Mouse (Mus musculus) liver, embryonic 14.5 days (tissue): ENCODE data around the gene Kpna7. TPM values are rescaled to one million over a fixed set of nuclear protein-coding genes. Genes with fewer than 3 reads are reported as not detected.

ENCODE experiments used
- ATAC-seq: fragments of 200-750 bp; cut with Nextera tagmentation; 2 replicates; pipeline ENCODE4 v1.8.0; 2017; ENCODE audit warnings: moderate number of reproducible peaks, mild to moderate bottlenecking, moderate library complexity; ENCODE audit not compliant: insufficient read depth
- DNase-seq, 3 experiments: peaks; one replicate each; pipeline ENCODE4 v3.0.0-alpha.2; 2012 to 2013; ENCODE audit warnings: low read depth in 3 of 3, low spot score in 3 of 3
- H3K27ac ChIP-seq: fragments of 300-500 bp; sonication (generic); 2 replicates; pipeline ENCODE4 v1.5.1; 2014; ENCODE audit warnings: moderate library complexity, mild to moderate bottlenecking, control low read depth, inconsistent platforms
- H3K27me3 ChIP-seq: fragments of 300-500 bp; sonication (generic); 2 replicates; pipeline ENCODE4 v1.6.1; 2014; ENCODE audit warnings: mild to moderate bottlenecking, low read length, moderate library complexity; ENCODE audit not compliant: control insufficient read depth, insufficient read depth
- H3K36me3 ChIP-seq: fragments of 300-500 bp; sonication (generic); replicated peaks from 2 replicates; pipeline ENCODE4 v1.6.1; 2014; ENCODE audit warnings: low read depth; ENCODE audit not compliant: control insufficient read depth, insufficient read depth
- H3K4me1 ChIP-seq, 2 experiments: fragments of 200-500 bp in 1 of 2; fragments of 300-500 bp in 1 of 2; sonication (generic) in 1 of 2; replicated peaks; 2 replicates each; pipeline ENCODE4 v1.6.1; 2012 to 2014; ENCODE audit warnings: antibody characterized with exemption in 1 of 2, inconsistent platforms in 1 of 2, low read length in 1 of 2; ENCODE audit not compliant: control insufficient read depth in 2 of 2, insufficient read depth in 2 of 2
- H3K4me2 ChIP-seq: fragments of 300-500 bp; sonication (generic); 2 replicates; pipeline ENCODE4 v1.6.1; 2014; ENCODE audit warnings: low read depth, mild to moderate bottlenecking, control low read depth, moderate library complexity
- H3K4me3 ChIP-seq, 2 experiments: fragments of 200-500 bp in 1 of 2; fragments of 300-500 bp in 1 of 2; sonication (generic) in 1 of 2; 2 replicates each; pipeline ENCODE4 v1.5.1; 2012 to 2014; ENCODE audit warnings: low read depth in 2 of 2, low read length in 2 of 2, mild to moderate bottlenecking in 2 of 2, control low read depth in 1 of 2, inconsistent platforms in 1 of 2, moderate library complexity in 1 of 2; ENCODE audit not compliant: insufficient read depth in 1 of 2
- H3K9ac ChIP-seq: fragments of 300-500 bp; sonication (generic); replicated peaks from 2 replicates; pipeline ENCODE4 v1.6.1; 2014; ENCODE audit warnings: mild to moderate bottlenecking, control low read depth, moderate library complexity
- H3K9me3 ChIP-seq: fragments of 300-500 bp; sonication (generic); 2 replicates; pipeline ENCODE4 v1.6.1; 2016; ENCODE audit warnings: low read length, mixed read lengths; ENCODE audit not compliant: control insufficient read depth
- CTCF ChIP-seq: IDR thresholded peaks from 2 replicates; pipeline ENCODE4 v1.5.1; 2016; ENCODE audit warnings: antibody characterized with exemption, low read depth, control low read depth
- EP300 ChIP-seq: IDR thresholded peaks from 2 replicates; pipeline ENCODE4 v1.6.1; 2016; ENCODE audit warnings: antibody characterized with exemption, low read depth
- WGBS: fragments of 180-500 bp; shearing (Covaris S2); extraction: QIAGEN DNeasy Blood & Tissue Kit; methylation state at CpG from one replicate; pipeline ENCODE4 v1.1.7; 2014; ENCODE audit not compliant: insufficient replicate concordance; 5-methylcytosine and 5-hydroxymethylcytosine counted together
- polyA plus RNA-seq, 2 experiments: library from polyadenylated mRNA; depleted of rRNA in 1 of 2; stranded (reverse) in 1 of 2; unstranded in 1 of 2; fragments of >200 nt; fragmentation: Nextera tagmentation in 1 of 2; extraction: Ambion mirVana in 1 of 2; gene quantifications; 2 replicates each; pipeline versions ENCODE4 v1.2.1 to v1.2.3; 2012 to 2014

The Kpna7 gene
- polyA plus RNA-seq, 2 experiments: 0.04 to 0.11 TPM

DNA sequence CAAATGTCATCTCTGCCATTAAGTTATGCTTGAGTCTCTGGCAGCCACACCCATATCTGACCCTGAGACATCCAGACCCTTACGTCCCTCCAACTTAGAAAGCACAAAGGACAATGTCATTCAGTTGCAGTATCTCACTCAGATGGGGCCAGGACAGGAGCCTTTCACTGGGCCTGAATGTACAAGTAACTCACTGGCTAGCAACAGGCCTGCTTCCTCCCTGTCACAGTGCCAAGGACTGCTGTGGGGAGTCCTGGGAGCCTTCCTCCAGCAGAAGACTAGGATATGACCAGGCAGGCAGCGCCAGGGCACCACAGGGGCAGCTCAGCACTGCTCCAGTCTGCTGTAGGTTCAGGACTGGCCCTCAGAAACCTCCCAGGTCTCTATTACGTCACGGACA, 45.3 kb upstream of the Kpna7 start:
- Histone ChIP-seq H3K36me3 (peaks cover 51% of the 10 kb centered on the region), H3K4me3 (no peak overlapping the region), H3K4me2 (no peak overlapping the region), H3K9ac (no peak overlapping the region), H3K27me3 (no peaks in the 10 kb centered on the region), H3K4me1 (no peaks in the 10 kb centered on the region), H3K9me3 (no peaks in the 10 kb centered on the region), H3K27ac (no peak overlapping the region)
- TF ChIP-seq CTCF: no peak
- TF ChIP-seq EP300: no peak
- WGBS: 87% methylated on average over 4 of the region's 4 CpGs
- ATAC-seq (no peak), DNase-seq (no peak)

DNA sequence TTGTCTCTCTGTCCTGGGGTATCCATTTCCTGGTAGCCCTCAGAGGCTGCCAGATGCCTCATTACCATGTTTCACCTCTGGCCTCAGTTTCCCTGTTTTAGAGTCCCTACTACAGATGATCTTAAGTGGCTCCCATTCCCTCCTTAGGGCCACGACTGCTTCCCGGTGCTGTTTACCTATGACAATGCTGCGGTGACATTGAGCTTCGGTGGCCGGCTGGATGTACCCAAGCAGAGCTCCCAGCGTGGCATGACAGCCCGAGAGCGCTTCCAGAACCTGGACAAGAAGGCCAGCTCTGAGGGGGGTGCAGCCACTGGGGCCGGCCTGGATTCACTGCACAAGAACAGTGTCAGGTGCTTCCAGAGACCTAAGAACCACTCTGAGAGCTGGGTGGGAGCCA, 42.8 kb upstream of the Kpna7 start:
- Histone ChIP-seq H3K9me3 (no peaks in the 10 kb centered on the region), H3K27ac (no peak overlapping the region), H3K4me3 (no peak overlapping the region), H3K4me2 (no peak overlapping the region), H3K27me3 (no peaks in the 10 kb centered on the region), H3K9ac (no peak overlapping the region), H3K36me3 (peaks cover 27% of the 10 kb centered on the region), H3K4me1 (no peaks in the 10 kb centered on the region)
- WGBS: 87% methylated on average over 9 of the region's 9 CpGs
- TF ChIP-seq CTCF (no peak), EP300 (no peak)
- ATAC-seq (no peak), DNase-seq (no peak)

DNA sequence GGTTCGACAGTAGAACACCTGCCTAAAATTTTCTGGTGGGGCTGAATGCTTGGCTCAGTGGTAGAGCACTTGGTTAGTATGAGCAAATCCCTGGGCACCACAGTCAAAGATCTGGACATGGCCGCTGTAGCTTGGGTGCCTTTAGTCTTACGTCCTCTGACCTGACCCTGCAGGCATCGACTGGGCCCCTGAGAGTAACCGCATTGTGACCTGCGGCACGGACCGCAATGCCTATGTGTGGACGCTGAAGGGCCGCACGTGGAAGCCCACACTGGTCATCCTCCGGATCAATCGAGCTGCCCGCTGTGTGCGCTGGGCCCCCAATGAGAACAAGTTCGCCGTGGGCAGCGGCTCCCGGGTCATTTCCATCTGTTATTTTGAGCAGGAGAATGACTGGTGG, 39.6 kb upstream of the Kpna7 start:
- H3K4me2 ChIP-seq: no peak overlapping the region

DNA sequence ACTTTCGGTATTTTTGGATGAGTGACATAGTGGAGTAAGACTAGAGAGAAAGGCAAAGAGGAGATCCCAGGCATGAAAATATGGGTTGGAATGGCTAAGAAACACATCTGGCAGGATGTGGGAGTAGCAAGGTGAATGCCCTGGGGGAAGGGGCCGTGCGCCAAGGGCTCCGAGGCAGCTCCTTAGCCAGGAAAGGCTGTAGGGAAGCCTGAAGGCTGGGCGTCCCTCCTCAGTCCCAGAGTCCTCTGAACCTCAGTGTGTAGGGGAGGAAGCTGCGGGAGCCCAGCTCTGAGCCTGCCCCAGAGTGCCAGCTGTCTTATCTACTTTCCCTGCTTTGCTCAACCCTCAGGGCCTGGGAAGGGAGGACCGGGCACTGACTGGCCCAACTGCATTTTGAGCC, 37.1 kb upstream of the Kpna7 start:
- H3K4me1 ChIP-seq: no peaks in the 10 kb centered on the region
- no peak overlapping the region for H3K27ac ChIP-seq
- no peak for TF ChIP-seq CTCF
- no peak for TF ChIP-seq EP300
- no peak overlapping the region for H3K4me2 ChIP-seq
- DNase-seq (no peak), ATAC-seq (no peak)
- no peak overlapping the region for H3K4me3 ChIP-seq
- 52% methylated on average over 7 of the region's 7 CpGs for WGBS
- H3K36me3 ChIP-seq: peaks cover 3% of the 10 kb centered on the region
- no peaks in the 10 kb centered on the region for H3K27me3 ChIP-seq
- H3K9me3 ChIP-seq: no peaks in the 10 kb centered on the region
- no peak overlapping the region for H3K9ac ChIP-seq

More for the DNA sequence above, 39.6 kb upstream of the Kpna7 start:
- H3K27ac ChIP-seq: no peak overlapping the region
- 84% methylated on average over 19 of the region's 19 CpGs for WGBS
- H3K9me3 ChIP-seq: no peaks in the 10 kb centered on the region
- no peaks in the 10 kb centered on the region for H3K27me3 ChIP-seq
- no peak overlapping the region for H3K4me3 ChIP-seq
- H3K9ac ChIP-seq: no peak overlapping the region
- DNase-seq (no peak), ATAC-seq (no peak)
- TF ChIP-seq CTCF (no peak), EP300 (no peak)
- peaks cover 10% of the 10 kb centered on the region for H3K36me3 ChIP-seq
- H3K4me1 ChIP-seq: no peaks in the 10 kb centered on the region

DNA sequence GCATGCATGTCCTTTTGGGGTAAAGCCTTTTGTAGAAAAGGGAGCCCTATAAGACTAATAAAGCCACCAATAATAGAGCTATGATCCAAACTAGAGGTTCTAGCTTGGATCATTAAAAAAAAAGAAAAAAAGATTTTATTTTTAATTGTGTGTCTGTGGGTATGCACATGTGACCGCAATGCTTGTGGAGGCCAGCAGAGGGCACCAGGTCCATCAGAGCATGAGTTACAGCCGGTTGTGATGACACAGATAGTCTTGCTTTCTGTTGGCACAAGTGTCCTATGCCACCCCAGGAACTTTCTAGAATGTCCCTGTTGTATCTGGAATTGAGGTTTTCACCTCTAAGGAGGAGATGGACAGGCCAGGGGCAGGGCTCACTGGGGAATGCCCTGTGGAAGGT, 35.6 kb upstream of the Kpna7 start:
- DNase-seq: no peak
- 88% methylated on average over 2 of the region's 2 CpGs for WGBS
- Histone ChIP-seq H3K4me1 (no peaks in the 10 kb centered on the region), H3K27ac (no peak overlapping the region), H3K4me3 (no peak overlapping the region), H3K4me2 (no peak overlapping the region), H3K9ac (no peak overlapping the region), H3K27me3 (no peaks in the 10 kb centered on the region), H3K9me3 (no peaks in the 10 kb centered on the region), H3K36me3 (peaks cover under 1% of the 10 kb centered on the region)
- TF ChIP-seq CTCF (peak; percentile 85), EP300 (no peak)
- ATAC-seq: no peak
